Mouse (Mus musculus): ENCODE results near the gene Strn3. TPM values are rescaled to one million over a fixed set of nuclear protein-coding genes. Genes with fewer than 3 reads are reported as not detected.

The Strn3 gene
- total RNA-seq (2021), result 100 to 1,000 TPM; 109 to 115 TPM
- long read RNA-seq, experiment 1, transcript Strn3-202 (16 exons, 2,791 nt), result major isoform, 143 of 178 reads
- long read RNA-seq, experiment 1, partial matches to known transcripts, result 4 of 178 reads
- long read RNA-seq, experiment 1, other reads (novel, unspliced or antisense), result 31 of 178 reads
- long read RNA-seq, experiment 2, transcript Strn3-202 (16 exons, 2,791 nt), result major isoform, 157 of 203 reads
- long read RNA-seq, experiment 2, partial matches to known transcripts, result 13 of 203 reads
- long read RNA-seq, experiment 2, other reads (novel, unspliced or antisense), result 33 of 203 reads

DNA sequence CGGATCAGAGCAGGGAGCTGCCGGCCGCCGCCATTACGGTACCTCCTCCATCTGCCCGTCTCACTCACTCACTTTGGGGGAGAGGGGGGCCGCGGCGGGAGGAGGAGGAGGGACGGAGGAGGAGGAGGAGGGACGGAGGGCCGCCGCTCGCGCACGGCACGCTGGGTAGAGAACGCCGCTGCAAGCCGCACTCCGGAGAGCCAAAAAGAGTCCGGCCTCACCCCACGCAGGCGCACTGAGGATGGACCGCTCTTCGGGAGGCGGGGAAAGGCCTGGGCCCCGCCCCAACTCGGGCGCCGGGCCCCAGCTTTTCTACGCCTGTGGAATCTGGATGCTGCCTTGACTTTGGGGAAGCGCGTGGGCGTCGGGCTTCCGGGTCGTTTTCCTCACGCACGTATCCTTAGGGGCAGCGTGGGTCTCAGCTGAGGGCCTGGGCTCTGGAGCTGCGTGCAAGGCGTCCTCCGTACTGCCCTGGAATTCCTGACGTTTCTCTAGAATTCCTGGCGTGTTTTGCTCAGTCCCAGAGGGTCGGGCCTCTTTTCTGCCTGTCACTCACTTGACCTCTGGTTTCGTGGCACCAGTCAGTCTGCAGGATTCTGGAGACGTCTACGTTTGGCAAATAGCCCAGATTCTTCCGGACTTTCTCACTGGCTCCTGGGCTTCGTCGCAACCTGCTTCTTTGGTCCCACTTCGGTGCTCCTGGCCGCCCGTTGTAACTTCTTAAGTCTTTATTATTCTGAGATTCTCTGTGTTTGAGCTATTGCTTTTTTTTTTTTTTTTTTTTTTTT is at the start of gene Strn3:
Gene Strn3 (minus strand): TSS at position 53 of the 788 bp plus-strand sequence.
- peak; percentile 97 for DNase-seq

DNA sequence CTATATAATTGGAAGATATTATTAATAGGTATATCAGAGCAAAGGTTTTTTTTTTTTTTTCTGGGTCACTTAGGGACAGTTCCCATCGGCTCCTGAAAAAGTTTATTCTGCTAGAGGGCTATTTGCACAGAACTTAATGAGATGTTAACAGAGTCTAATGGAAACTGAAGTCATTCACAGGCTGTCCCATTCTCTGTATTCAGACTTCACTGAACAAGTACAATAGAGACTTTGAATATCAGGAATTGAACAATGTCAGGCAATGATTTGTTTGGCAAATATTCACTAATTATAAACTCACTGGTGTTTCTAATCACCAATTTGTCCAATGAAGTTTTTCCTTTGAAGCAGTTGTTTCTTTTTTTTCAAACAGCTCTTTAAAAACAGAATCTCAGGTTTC is 45.1 kb upstream of the Strn3 start:
- no peak for DNase-seq

More for the DNA sequence above, at the start of gene Strn3:
- intact Hi-C loops (cut with DNase I; ENCODE audit: low total_unique reads), result no loop called here

DNA sequence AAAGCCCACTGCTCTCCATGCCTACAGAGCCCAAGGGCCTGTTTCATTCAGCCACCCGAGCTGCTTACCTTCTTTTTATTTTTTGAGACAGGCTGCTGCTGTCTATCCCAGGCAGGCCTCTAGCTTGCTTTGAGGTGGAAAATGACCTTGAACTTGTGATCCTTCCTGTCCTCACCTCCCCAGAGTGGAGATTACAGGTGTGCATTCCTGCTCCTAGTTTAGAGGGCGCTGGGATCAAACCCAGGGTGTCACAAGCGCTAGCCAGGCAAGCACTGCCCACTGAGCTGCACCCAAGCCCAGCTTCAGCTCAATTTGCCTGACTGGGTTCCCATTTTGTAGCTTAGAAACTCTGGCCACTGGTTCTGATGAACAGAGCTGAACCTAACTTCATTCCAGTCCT is 44.7 kb upstream of the Strn3 start:
- no peak for DNase-seq
- intact Hi-C loops (cut with DNase I; ENCODE audit: low total_unique reads), result no loop called here

More for the DNA sequence above, 45.1 kb upstream of the Strn3 start:
- intact Hi-C loops (cut with DNase I; ENCODE audit: low total_unique reads), result no loop called here

DNA sequence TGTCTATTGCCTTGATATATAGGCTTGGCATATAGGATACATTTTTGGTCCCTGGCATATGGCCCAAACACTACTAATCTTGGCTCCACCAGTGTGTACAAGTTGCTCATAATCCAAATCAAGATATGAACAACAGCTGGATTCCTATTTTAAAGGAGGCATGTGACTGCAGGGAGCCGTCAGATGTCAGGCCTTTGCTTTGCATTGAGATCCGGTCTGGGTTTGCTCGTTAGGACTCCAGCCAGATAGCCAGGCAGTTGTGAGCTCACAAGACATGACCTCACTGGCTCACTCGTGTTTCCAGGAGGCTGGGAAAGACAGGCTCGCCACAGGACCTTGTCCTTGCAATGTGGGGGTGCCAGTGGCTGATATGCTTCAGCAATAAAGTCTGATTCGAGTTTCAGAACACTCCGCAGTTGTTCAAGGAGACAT is 44.2 kb upstream of the Strn3 start:
- no peak for DNase-seq
- intact Hi-C loops (cut with DNase I; ENCODE audit: low total_unique reads), result no loop called here

DNA sequence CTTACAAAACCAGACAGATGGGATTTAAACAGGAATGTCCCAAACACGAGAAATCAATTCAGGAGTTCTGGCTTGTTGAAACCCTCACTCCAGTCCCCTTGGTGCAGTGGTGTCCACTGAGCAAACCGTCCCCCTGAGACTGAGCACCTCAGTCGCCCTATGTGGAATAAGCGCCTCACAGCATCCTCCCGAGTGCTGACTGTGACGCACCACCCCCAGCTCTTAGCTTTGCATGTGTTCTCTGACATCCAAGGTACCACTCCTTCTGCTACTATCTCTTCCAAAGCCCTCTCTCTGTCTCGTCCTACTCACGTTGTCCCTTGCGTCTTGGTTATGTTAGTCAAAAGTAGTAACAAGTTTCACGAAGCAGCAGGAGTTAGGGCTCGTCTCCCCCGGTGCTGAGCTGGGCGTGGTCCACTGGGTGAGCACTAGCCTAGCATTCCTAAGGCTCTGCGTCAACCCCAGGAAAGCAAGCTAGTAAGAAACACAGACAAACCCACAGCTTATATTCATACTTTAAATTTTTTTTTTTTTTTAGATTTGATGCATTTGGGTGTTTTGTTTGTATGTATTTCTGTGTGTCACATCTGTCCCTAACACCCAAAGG is 43.0 kb upstream of the Strn3 start:
- intact Hi-C loops (cut with DNase I; ENCODE audit: low total_unique reads), result loop anchor here (5.0 kb wide), 2 partner anchors 37 to 62 kb away; no protein-coding TSS in a partner anchor
- no peak for DNase-seq

DNA sequence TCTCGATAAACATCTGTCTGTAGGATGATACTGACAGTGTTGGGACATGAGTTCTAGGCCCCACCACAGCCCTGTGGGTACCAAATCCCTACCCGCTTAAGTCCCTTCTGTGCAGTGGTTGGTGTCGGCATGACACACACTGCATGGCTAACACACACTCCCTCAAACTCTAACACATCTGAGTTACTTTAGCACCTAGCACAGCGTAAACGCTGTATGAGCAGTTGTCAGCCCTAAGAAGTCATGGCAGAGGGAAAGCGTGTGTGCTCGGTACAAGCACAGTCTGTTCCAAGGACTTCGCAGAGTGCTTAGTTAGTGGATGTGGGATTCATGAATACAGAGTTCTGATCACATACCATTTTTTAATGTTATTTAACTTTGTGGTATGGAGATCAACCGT is 38.1 kb upstream of the Strn3 start:
- no peak for DNase-seq
- intact Hi-C loops (cut with DNase I; ENCODE audit: low total_unique reads), result loop anchor here (5.0 kb wide), 2 partner anchors 33 to 58 kb away; no protein-coding TSS in a partner anchor

DNA sequence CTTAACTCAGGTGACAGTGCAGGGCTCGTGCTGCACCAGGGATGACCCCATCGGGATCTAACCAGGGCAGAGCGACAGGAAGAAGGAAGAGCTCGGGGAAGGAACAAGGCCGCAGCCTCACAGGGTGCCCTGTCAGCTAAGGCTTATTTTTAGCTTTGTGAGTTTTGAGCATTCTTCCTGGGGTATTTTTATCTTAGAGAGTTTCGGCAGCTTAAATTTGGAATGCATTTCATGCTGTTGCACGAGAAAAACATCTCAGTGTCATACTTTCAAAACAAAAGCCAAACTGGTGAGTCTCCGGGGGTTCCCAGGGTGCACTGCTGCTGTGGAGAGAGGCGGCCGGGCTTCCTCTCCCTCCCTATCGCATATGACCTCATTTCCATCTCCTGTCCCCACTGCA is 37.4 kb upstream of the Strn3 start:
- DNase-seq, result peak; percentile 68
- intact Hi-C loops (cut with DNase I; ENCODE audit: low total_unique reads), result no loop called here

DNA sequence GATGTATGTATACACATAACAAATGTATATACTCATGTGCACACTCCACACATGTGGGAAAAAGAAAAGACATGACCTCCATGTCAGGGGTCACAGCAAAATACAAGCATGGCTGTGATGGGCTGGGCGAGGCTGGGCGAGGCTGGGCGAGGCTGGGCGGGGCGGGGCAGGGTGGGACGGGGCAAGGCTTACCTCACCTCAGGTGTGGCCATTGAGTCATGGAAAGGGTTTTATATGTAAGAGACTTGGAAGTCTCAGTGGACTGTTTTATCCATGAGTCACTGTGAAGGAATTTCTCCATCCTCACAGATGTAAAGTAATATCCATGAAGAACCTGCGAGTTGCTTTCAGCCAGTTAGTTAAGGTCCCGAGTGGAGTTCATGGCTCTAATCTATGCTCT is 30.1 kb upstream of the Strn3 start:
- intact Hi-C loops (cut with DNase I; ENCODE audit: low total_unique reads), result no loop called here
- no peak for DNase-seq

DNA sequence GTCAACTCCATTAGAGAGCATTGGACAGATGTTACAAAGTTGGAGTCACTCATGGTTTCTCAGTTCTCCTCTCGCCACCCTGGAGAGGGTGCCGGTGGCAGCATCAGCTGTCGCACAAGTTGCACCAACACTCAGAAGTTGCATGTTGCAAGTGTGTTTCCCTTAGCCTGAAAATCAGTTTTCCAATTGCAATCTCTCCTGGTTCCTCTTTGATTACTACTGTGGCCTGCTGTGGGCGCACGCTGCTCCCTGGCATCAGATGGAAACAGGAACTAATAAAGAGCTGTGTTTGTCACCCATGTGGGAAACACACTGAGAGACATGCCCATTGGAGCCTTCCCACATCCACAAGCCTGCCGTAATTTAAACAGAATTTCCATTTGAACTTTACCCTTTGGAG is 26.9 kb upstream of the Strn3 start:
- intact Hi-C loops (cut with DNase I; ENCODE audit: low total_unique reads), result no loop called here
- no peak for DNase-seq

DNA sequence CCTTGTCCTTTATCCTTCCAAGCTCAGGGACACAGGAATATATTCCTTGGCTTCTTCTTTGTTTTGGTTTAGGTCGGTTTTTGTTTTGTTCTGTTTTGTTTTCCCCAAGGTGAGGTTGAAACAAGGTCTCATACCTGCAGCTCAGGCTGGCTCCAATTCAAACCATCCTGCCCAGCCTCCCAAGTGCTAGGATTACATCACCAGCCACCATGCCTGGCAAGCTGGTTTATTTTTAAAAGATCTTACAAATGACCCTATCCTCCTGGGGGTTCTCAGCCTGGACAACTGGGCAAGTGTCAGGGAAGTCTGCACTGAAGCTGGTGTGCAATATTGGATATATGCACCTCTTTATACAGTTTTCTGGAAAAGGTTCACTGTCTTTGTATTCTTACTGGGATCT is 21.0 kb upstream of the Strn3 start:
- no peak for DNase-seq
- intact Hi-C loops (cut with DNase I; ENCODE audit: low total_unique reads), result no loop called here

DNA sequence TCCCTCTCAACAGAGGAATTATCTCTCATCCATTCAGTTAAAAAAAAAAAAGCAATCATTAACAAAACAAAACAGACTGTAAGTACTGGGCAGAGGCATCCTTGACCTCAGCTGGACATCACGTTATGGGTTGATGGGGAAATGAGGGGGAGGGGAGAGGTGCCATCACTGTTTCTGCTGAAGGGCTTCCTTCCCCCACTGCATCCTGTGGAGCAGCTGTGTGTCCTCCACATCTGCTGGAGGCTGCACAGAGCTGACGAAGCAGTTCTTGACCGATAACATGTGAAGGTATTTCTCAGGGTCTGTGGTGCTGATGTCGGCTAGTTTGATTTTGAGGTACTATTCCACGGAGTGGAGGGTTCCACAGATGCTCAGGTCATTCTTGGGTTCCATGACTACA is 18.5 kb upstream of the Strn3 start:
- intact Hi-C loops (cut with DNase I; ENCODE audit: low total_unique reads), result no loop called here
- no peak for DNase-seq

DNA sequence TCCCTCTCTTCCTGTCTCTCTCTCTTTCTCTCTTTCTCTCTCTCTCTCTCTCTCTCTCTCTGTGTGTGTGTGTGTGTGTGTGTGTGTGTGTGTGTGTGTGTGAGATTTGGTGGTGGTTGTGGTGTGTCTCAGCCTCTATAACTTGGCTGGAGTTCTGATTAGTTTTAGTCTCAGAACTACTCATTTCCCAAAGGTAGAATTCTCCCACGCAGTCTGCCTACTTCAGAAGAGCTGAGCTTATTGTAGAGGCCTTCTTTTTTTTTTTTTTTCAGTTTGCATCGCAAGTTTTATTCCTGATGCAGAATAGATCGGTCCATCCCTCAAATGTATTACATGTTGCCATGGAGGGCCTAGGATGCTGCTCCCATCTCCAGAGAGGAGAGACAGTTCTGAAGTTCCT is 18.0 kb upstream of the Strn3 start:
- intact Hi-C loops (cut with DNase I; ENCODE audit: low total_unique reads), result no loop called here

DNA sequence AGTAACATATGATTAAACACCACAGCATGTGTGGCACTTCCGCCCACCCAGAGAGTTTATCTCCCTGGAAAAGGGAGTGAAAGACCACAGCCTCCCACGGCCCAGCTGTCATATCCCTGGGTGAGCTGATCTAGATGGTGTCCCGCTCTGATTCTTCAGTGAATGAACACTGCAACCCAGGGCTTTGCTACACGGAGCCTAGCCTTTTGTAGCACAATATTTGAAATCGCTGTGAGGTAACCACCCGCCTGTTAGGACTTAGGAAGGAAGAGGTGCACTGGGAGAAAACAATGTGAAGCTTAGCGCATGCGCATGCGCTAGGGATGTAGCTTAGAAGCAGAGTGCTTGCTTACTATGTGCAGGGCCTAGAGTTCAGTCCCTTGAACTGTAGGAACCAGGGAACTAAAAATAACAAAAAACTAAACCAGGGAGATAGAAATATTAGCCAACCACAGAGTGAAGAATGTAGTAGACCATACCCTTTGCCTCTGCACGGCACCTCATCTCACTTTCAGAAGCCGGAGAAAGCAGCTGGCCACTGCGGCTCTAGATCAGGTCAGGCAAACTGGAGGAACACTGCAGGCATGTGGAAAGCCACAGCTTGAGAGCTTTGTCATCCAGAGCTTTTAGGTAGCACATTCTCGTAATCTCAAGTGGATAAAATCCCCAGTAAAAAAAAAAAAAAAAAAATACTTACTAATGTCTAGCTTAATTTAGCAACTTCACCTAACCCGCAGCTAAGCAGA is 17.4 kb upstream of the Strn3 start:
- intact Hi-C loops (cut with DNase I; ENCODE audit: low total_unique reads), result no loop called here
- DNase-seq, result no peak

More for the DNA sequence above, 18.0 kb upstream of the Strn3 start:
- DNase-seq, result no peak

DNA sequence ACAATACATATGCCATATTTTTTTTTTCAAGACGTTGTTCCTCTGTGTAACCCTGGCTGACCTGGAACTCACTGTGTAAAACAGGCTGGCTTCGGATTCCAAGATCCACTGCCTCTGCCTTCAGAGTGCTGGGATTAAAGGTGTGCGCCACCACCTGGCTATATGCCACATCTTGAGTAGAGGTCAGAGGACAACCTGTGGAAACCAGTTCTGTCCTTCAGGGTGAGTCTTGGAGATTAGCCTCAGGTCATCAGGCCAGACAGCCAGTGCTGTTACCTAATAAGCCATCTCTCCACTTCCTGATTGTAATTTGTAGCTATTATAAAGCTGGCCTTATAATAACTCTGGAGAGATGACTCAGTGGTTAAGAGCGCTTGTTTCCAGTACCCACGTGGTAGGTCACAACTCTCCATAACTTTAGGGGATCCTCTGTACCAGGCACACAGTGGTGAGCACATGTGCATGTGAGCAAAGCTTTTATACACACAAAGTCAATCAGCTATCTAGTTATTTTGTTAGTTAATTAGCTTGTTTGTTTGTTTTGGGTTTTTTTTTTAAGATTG is 15.1 kb upstream of the Strn3 start:
- intact Hi-C loops (cut with DNase I; ENCODE audit: low total_unique reads), result no loop called here
- no peak for DNase-seq

DNA sequence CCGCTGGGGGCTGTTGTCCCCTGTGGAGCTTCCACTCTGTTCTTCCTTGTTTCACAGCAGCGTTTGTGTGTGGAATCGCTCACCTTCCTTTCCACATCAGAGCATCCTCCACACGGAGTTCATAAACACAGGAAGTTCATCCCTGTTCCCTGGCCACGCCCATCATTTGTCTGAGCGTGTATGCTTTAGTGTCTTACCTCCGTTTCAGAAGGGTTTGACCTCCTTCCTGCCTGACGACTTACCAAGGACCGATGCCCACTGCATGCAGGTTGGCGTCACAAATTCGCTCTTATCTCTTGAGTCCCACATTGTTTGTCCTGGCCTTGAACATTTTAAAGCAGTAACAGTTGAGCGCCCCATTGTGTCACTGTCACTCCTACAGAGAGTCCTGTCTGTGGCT is 14.1 kb upstream of the Strn3 start:
- intact Hi-C loops (cut with DNase I; ENCODE audit: low total_unique reads), result no loop called here

DNA sequence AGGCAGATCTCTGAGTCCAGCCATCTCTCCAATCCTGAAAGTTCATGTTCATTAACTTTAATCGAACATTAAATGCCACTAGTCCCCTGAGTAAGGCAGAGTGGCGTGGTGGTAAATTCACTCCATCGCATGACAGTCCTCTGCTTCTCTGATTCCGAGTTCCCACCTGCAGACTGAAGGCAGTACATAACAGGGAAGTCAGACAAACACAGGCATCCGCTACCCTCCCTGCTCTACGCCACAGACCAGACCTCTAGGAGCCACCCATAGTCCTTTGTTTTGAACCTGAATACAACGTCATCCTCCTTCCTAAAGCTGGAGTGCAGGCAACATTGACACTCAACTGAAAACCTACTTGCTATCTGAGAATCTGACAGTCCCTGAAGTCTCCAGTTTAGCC is 12.9 kb upstream of the Strn3 start:
- DNase-seq, result no peak
- intact Hi-C loops (cut with DNase I; ENCODE audit: low total_unique reads), result no loop called here

More for the DNA sequence above, 14.1 kb upstream of the Strn3 start:
- no peak for DNase-seq

DNA sequence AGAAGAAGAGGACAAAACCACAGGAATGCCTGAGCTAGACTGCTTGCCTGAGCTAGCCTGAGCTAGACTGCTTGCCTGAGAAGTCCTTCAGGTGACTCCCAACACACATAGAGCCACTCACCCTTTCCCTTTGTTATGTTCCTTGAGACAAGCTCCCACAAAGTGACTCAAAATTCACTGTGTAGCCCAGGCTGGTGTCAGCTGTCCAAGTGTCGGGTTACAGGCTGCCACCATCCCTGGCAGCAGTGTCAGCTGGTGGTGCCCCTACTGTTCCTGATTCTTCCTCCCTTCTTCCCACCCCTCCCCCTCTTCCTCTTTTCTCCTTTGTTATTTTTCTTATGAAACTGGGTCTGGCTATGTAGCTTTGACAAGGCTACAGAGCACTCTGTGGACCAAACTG is 12.2 kb upstream of the Strn3 start:
- no peak for DNase-seq
- intact Hi-C loops (cut with DNase I; ENCODE audit: low total_unique reads), result no loop called here

DNA sequence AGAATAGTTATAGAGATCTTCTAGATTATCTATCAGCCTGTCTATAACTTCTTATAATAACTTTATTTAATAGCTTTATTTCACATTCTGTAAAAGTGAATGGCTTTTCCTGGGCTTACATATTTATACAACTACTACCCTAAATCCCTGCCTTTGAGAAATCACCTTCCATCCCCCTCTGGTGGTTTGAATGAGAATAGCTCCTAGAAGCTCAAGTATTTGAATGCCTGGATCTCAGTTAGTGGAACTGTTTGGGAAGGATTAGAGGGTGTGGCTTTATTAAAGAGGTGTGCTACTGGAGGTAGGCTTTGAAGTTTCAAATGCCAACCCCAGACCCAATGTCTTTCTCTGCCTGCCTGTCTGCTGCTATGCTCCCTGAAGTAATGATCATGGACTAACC is 10.0 kb upstream of the Strn3 start:
- no peak for DNase-seq
- intact Hi-C loops (cut with DNase I; ENCODE audit: low total_unique reads), result no loop called here

DNA sequence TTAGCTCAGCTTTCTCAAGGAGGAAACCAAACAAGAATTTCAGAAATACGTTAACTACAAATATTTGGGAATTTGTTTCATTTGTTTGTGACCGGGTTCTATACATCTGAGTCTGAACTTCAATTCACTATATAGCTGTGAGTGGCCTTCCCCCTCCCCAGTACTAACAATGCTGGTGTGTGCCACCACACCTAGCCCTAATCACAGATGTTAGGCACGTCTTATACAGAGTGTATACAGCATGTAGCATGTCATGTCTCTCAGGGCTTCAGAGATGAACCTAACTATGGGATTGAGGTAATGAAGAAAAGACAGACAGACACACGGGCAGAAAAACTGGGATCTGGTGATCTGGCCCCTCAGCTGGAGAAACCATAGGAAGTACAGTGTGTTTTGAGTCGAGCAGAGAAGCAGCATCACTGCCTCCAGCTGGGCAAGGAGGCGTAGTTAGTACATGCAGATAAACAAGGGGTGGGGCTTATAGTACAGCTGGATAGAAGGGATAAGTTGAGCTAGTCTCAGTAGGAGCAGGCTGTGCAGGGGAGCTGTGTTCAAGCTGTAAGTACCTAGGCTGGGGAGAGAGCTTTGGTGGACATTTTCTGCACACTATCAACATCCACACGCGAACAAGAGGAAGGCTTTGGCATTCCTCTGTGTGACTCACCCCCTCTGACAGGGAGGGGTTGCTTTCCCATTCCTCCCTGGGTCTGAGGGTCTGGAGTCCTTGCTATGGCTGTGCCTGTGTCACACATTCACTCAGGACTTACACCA is 8.1 kb upstream of the Strn3 start:
- no peak for DNase-seq
- intact Hi-C loops (cut with DNase I; ENCODE audit: low total_unique reads), result loop anchor here (5.0 kb wide), 1 partner anchor 32 kb away; no protein-coding TSS in a partner anchor
